Comparison of ENCODE assay signal across 8 mouse cellular contexts in genomic region chr9:106369801-106370485, GRCm38 (mm10). TPM values are rescaled to one million over a fixed set of nuclear protein-coding genes. Genes with fewer than 3 reads are reported as not detected.
A peak's percentile ranks its signal among the peaks of the same experiment; 100 is the strongest.
DNase-seq lines count a peak whose midpoint lies in the region; ATAC-seq lines count a peak whose summit lies in the region.

No protein-coding gene starts in this region.

- H3K36me3 ChIP-seq in megakaryocyte, embryonic 14.5 days (replicated peaks; ENCODE audit: low read length), result peaks cover 26% of the 10 kb centered on the region
- H3K36me3 ChIP-seq in kidney, embryonic 15.5 days, result peaks cover 32% of the 10 kb centered on the region
- peaks cover 38% of the 10 kb centered on the region for H3K36me3 ChIP-seq in midbrain, embryonic 13.5 days

- H3K27me3 ChIP-seq in megakaryocyte, embryonic 14.5 days (replicated peaks), result peaks cover 57% of the 10 kb centered on the region
- H3K27me3 ChIP-seq in kidney, embryonic 15.5 days, result no peaks in the 10 kb centered on the region
- peaks cover 7% of the 10 kb centered on the region; the same call in 1 of the 2 replicates for H3K27me3 ChIP-seq in midbrain, embryonic 13.5 days

- H3K4me3 ChIP-seq in megakaryocyte, embryonic 14.5 days (replicated peaks), result peak overlapping the region; percentile 92
- H3K4me3 ChIP-seq in kidney, embryonic 15.5 days (replicated peaks), result peak overlapping the region; percentile 98
- H3K4me3 ChIP-seq in midbrain, embryonic 13.5 days (replicated peaks), result peak overlapping the region; percentile 90

- H3K9me3 ChIP-seq in megakaryocyte, embryonic 14.5 days, result no peaks in the 10 kb centered on the region
- H3K9me3 ChIP-seq in kidney, embryonic 15.5 days (replicated peaks), result no peaks in the 10 kb centered on the region
- H3K9me3 ChIP-seq in midbrain, embryonic 13.5 days, result no peaks in the 10 kb centered on the region

- peak overlapping the region; percentile 96 for H3K9ac ChIP-seq in kidney, embryonic 15.5 days
- H3K9ac ChIP-seq in midbrain, embryonic 13.5 days (replicated peaks), result peak overlapping the region; percentile 96

- H3K4me1 ChIP-seq in megakaryocyte, embryonic 14.5 days, result peaks cover 82% of the 10 kb centered on the region
- peaks cover 60% of the 10 kb centered on the region for H3K4me1 ChIP-seq in kidney, embryonic 15.5 days
- peaks cover 48% of the 10 kb centered on the region for H3K4me1 ChIP-seq in midbrain, embryonic 13.5 days (replicated peaks)

- DNase-seq in cerebellum, adult 9-10 months, result peak; percentile 51
- DNase-seq in heart, adult 9 months (ENCODE audit: low spot score in 2 of 2), result peak; percentile 64 to 79
- no peak for DNase-seq in c-Kit-positive CD71-positive TER-119-positive erythroid progenitor cells, embryonic 14.5 days (ENCODE audit: low spot score)
- no peak for DNase-seq in frontal cortex, postnatal 36 days (ENCODE audit: low spot score in 2 of 2)

- H3K4me2 ChIP-seq in kidney, embryonic 15.5 days, result peak overlapping the region; percentile 98
- peak overlapping the region; percentile 91 for H3K4me2 ChIP-seq in midbrain, embryonic 13.5 days (replicated peaks)

- no peak for ATAC-seq in megakaryocyte, adult 5-6 weeks (ENCODE audit: poor library complexity, severe bottlenecking)
- no peak for ATAC-seq in kidney, embryonic 15.5 days (replicated peaks; ENCODE audit: low FRiP score)
- no peak for ATAC-seq in midbrain, embryonic 13.5 days

- H3K27ac ChIP-seq in kidney, embryonic 15.5 days, result peak overlapping the region; percentile 99
- H3K27ac ChIP-seq in midbrain, embryonic 13.5 days, result peak overlapping the region; percentile 98

- WGBS in kidney, embryonic 15.5 days, result 6% methylated on average over 11 of the region's 11 CpGs
- 7% methylated on average over 11 of the region's 11 CpGs for WGBS in midbrain, embryonic 13.5 days

RNA-seq across cellular contexts. Expression of gene Dusp7, which starts 1.5 kb away (rescaled TPM):
- 6.2 and 7.5 TPM in 2 replicates for polyA plus RNA-seq in megakaryocyte, embryonic 14.5 days (2012; ENCODE audit: insufficient read depth, low replicate concordance)
- total RNA-seq in megakaryocyte, adult 5-6 weeks (2015), result 71.0 and 83.1 TPM in 2 replicates
- 28.1 and 35.0 TPM in 2 replicates for total RNA-seq in megakaryocyte, adult 5-6 weeks (2017)
- polyA plus RNA-seq in kidney, embryonic 15.5 days (2015; fragmentation: Nextera tagmentation; extraction: Ambion mirVana), result 15.6 and 17.7 TPM in 2 replicates
- 9.0 and 9.4 TPM in 2 replicates for polyA plus RNA-seq in midbrain, embryonic 13.5 days (2015; fragmentation: Nextera tagmentation; extraction: Ambion mirVana)

RNA-seq across cellular contexts. Expression of gene Rpl29, which starts 59.3 kb away (rescaled TPM):
- 30.4 and 41.5 TPM in 2 replicates for polyA plus RNA-seq in megakaryocyte, embryonic 14.5 days (2012; ENCODE audit: insufficient read depth, low replicate concordance)
- total RNA-seq in megakaryocyte, adult 5-6 weeks (2015), result 1,974 and 2,078 TPM in 2 replicates
- total RNA-seq in megakaryocyte, adult 5-6 weeks (2017), result 1,150 and 1,200 TPM in 2 replicates
- polyA plus RNA-seq in kidney, embryonic 15.5 days (2015; fragmentation: Nextera tagmentation; extraction: Ambion mirVana), result 1,077 and 1,119 TPM in 2 replicates
- polyA plus RNA-seq in midbrain, embryonic 13.5 days (2015; fragmentation: Nextera tagmentation; extraction: Ambion mirVana), result 676 and 681 TPM in 2 replicates

Comparison
In these comparisons a context has a peak if more than half of its experiments do, and no peak if none do; other contexts are left out.
1. DNase-seq: peak in cerebellum, adult 9-10 months (single experiment) and heart, adult 9 months (2 of 2); none in c-Kit-positive CD71-positive TER-119-positive erythroid progenitor cells, embryonic 14.5 days (single experiment) and frontal cortex, postnatal 36 days (0 of 2).
2. RNA of gene Rpl29, which starts 59.3 kb away (polyA plus RNA-seq): 1,077 to 1,119 TPM in kidney, embryonic 15.5 days and 676 to 681 TPM in midbrain, embryonic 13.5 days; 30.4 to 41.5 TPM in megakaryocyte, embryonic 14.5 days; every median in the first group is over 10 times any median in the second.
3. Peak in every context shown above with its lines, with median percentiles within 50 percentile points of each other: H3K4me3 ChIP-seq.